Mouse (Mus musculus) C2C12 (cell line): ENCODE data around the gene Ttll13.

Experiments
- CTCF ChIP-seq: IDR thresholded peaks from one replicate; pipeline ENCODE4 v1.5.1; 2011; ENCODE audit not compliant: control insufficient read depth, insufficient read depth, insufficient read length
- MAX ChIP-seq: IDR thresholded peaks from one replicate; pipeline ENCODE4 v1.6.1; 2011; ENCODE audit warnings: mild to moderate bottlenecking, control low read depth
- USF1 ChIP-seq: IDR thresholded peaks from one replicate; pipeline ENCODE4 v1.6.1; 2011; ENCODE audit warnings: low read depth, mild to moderate bottlenecking, control low read depth, moderate library complexity

- TF ChIP-seq CTCF (no peak), USF1 (no peak), MAX (no peak)
Observed at GRCm38 (mm10) chr7:80209669-80210068, 36.5 kb upstream of the Ttll13 start.
